Mouse (Mus musculus) ES-E14 (cell line): ENCODE data around the gene Erbb3. TPM values are rescaled to one million over a fixed set of nuclear protein-coding genes. Genes with fewer than 3 reads are reported as not detected.

Source experiments
- DNase-seq: peaks from one replicate; pipeline ENCODE4 v3.0.0-alpha.2; 2013; ENCODE audit warnings: low read depth, low spot score
- H3K27ac ChIP-seq: 2 replicates; pipeline ENCODE4 v1.5.1; 2012; ENCODE audit warnings: low read depth, mild to moderate bottlenecking, low read length, moderate library complexity, mixed read lengths; ENCODE audit not compliant: poor library complexity, insufficient read depth, severe bottlenecking
- H3K36me3 ChIP-seq: 2 replicates; pipeline ENCODE4 v1.6.1; 2012; ENCODE audit warnings: mild to moderate bottlenecking, low read length, moderate library complexity, mixed read lengths; ENCODE audit not compliant: control insufficient read depth, poor library complexity, insufficient read depth, severe bottlenecking
- H3K4me1 ChIP-seq, 2 experiments: fragments of 150-350 bp in 1 of 2; sonication (generic) in 1 of 2; 2 replicates each; pipeline ENCODE4 v1.6.1; 2012; ENCODE audit warnings: low read length in 2 of 2, mild to moderate bottlenecking in 1 of 2, mixed read lengths in 1 of 2; ENCODE audit not compliant: control insufficient read depth in 2 of 2, insufficient read depth in 2 of 2, poor library complexity in 1 of 2
- H3K4me3 ChIP-seq, 2 experiments: fragments of 150-350 bp in 1 of 2; sonication (generic) in 1 of 2; 2 replicates each; pipeline ENCODE4 v1.5.1; 2012; ENCODE audit warnings: low read length in 2 of 2, low read depth in 1 of 2, mild to moderate bottlenecking in 1 of 2, mixed read lengths in 1 of 2; ENCODE audit not compliant: insufficient read depth in 1 of 2, poor library complexity in 1 of 2, severe bottlenecking in 1 of 2
- H3K9ac ChIP-seq: 2 replicates; pipeline ENCODE4 v1.6.1; 2012; ENCODE audit warnings: low read depth, mild to moderate bottlenecking, low read length, mixed read lengths; ENCODE audit not compliant: poor library complexity, insufficient read depth, severe bottlenecking
- H3K9me3 ChIP-seq: fragments of 150-350 bp; sonication (generic); 2 replicates; pipeline ENCODE4 v1.6.1; 2012; ENCODE audit warnings: low read depth, mild to moderate bottlenecking, low read length; ENCODE audit not compliant: control insufficient read depth, insufficient read depth
- CHD2 ChIP-seq: IDR thresholded peaks from 2 replicates; pipeline ENCODE4 v1.6.1; 2014; ENCODE audit warnings: mild to moderate bottlenecking, low read depth, low read length, inconsistent platforms
- HCFC1 ChIP-seq: IDR thresholded peaks from 2 replicates; pipeline ENCODE4 v1.6.1; 2012; ENCODE audit warnings: low read length, inconsistent platforms, borderline replicate concordance; ENCODE audit not compliant: insufficient read depth
- MAFK ChIP-seq: IDR thresholded peaks from 2 replicates; pipeline ENCODE4 v1.6.1; 2014; ENCODE audit warnings: mild to moderate bottlenecking, low read depth, low read length, inconsistent platforms; ENCODE audit not compliant: insufficient read depth
- ZC3H11A ChIP-seq: IDR thresholded peaks from 2 replicates; pipeline ENCODE4 v1.6.1; 2012; ENCODE audit warnings: low read depth, mild to moderate bottlenecking, inconsistent platforms, low read length, borderline replicate concordance
- ZNF384 ChIP-seq: IDR thresholded peaks from 2 replicates; pipeline ENCODE4 v1.6.1; 2012; ENCODE audit warnings: low read depth, low read length, inconsistent platforms
- in situ Hi-C, 2 experiments: fragments of 600-800 bp; cut with MboI; formaldehyde crosslinking; loops; one replicate each; pipeline ENCODE4 v1.15.1; 2025; ENCODE audit warnings: low sequenced_read_pairs in 2 of 2, inconsistent platforms in 1 of 2; ENCODE audit not compliant: unreplicated experiment in 2 of 2
- total RNA-seq: library from RNA; depleted of rRNA; stranded (reverse); fragments of 300-350 nt; gene quantifications from 2 replicates; pipeline ENCODE4 v1.2.3, GENCODE M21; 2012

Gene Erbb3
- total RNA-seq, 1 experiment = 24.9 TPM

- in situ Hi-C loops = no loop called here
- no peak for DNase-seq
- no peak for TF ChIP-seq ZNF384
- TF ChIP-seq MAFK = no peak
- no peak for TF ChIP-seq HCFC1
- TF ChIP-seq ZC3H11A = no peak
- no peak for TF ChIP-seq CHD2
Observed at GRCm38 (mm10) chr10:128535206-128535605, 54.2 kb downstream of the Erbb3 start.

GRCm38 (mm10) chr10:128526366-128527356 is 62.8 kb downstream of the Erbb3 start:
- TF ChIP-seq CHD2 = no peak
- no peak for TF ChIP-seq ZC3H11A
- no peak for TF ChIP-seq HCFC1
- TF ChIP-seq MAFK = no peak
- no peaks in the 10 kb centered on the region for H3K9me3 ChIP-seq
- in situ Hi-C loops = no loop called here
- DNase-seq = no peak
- H3K4me1 ChIP-seq = peaks cover 0 to 3% of the 10 kb centered on the region in 2 experiments; a peak in 1 of 4 replicates
- H3K9ac ChIP-seq = 0 out of 2 replicates have a peak overlapping the region, but pooled peaks have one; percentile 34
- peaks cover 2% of the 10 kb centered on the region; the same call in 1 of the 2 replicates for H3K36me3 ChIP-seq
- peak overlapping the region; percentile 28 to 89; a peak in 3 of 4 replicates for H3K4me3 ChIP-seq
- H3K27ac ChIP-seq = no peak overlapping the region

More at GRCm38 (mm10) chr10:128535206-128535605, 54.2 kb downstream of the Erbb3 start:
- H3K27ac ChIP-seq = no peak overlapping the region
- H3K4me3 ChIP-seq = no peak overlapping the region
- H3K9ac ChIP-seq = no peak overlapping the region
- no peaks in the 10 kb centered on the region for H3K36me3 ChIP-seq
- H3K9me3 ChIP-seq = no peaks in the 10 kb centered on the region
- H3K4me1 ChIP-seq = peaks cover 3 to 5% of the 10 kb centered on the region in 2 experiments; a peak in 3 of 4 replicates

DNA sequence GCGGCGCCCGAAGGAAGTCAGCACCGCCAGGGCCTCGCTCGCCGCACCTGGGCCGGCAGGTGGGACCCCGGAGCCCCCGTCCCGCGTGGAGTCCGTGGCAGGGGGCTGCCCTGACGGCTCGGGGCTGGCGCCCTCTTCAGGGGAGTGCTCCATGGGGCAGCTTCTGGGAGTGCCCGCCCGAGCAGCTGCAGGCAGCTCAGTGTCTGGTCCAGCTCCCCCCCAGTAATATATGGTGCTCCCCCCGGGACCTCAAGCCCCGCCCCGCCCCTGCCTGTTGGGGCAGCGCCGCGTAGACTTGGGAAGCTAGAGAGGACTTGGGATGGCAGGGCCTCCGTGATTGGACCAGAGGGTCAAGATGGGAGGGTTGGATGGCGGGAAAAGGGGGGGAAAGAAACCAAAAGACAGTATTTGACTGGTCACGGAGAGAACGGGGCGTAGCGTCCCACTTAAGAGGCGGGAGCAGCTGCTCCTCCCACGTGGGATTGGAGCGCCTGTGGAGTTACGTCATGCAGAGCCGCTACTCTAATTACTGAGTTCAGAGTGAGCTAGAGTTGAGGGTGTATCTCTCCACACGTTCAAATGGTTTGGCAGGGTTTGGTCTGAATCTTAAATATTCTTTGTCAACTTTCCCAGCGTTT is 63.7 kb downstream of the Erbb3 start, which contains the start of gene Esyt1:
Gene Esyt1 (minus strand): TSS at position 201 of the 638 bp plus-strand sequence.
- Histone ChIP-seq H3K9ac (peak within 1 kb of the TSS; percentile 77), H3K4me1 (peaks cover 0 to 3% of the 10 kb centered on the region in 2 experiments; a peak in 1 of 4 replicates), H3K4me3 (peak within 1 kb of the TSS; percentile 87 to 89), H3K9me3 (no peaks in the 10 kb centered on the region), H3K27ac (no peak within 1 kb of the TSS; the same call in 1 of the 2 replicates), H3K36me3 (peaks cover 7% of the 10 kb centered on the region; the same call in 1 of the 2 replicates)
- TF ChIP-seq ZC3H11A = no peak
- no peak for TF ChIP-seq CHD2
- TF ChIP-seq MAFK = no peak
- TF ChIP-seq HCFC1 = no peak
- no peak for TF ChIP-seq ZNF384
- in situ Hi-C loops = no loop called here
- peak; percentile 98 for DNase-seq

- peak overlapping the region; percentile 77 for H3K9ac ChIP-seq
- no peak for DNase-seq
- H3K36me3 ChIP-seq = peaks cover 13% of the 10 kb centered on the region; the same call in 1 of the 2 replicates
- H3K27ac ChIP-seq = no peak overlapping the region; the same call in 1 of the 2 replicates
- H3K9me3 ChIP-seq = no peaks in the 10 kb centered on the region
- TF ChIP-seq MAFK (no peak), ZC3H11A (no peak), HCFC1 (no peak), ZNF384 (no peak)
- peak overlapping the region; percentile 87 to 89 for H3K4me3 ChIP-seq
- H3K4me1 ChIP-seq = peaks cover 0 to 3% of the 10 kb centered on the region in 2 experiments; a peak in 1 of 4 replicates
- in situ Hi-C loops = no loop called here
Observed at GRCm38 (mm10) chr10:128524732-128525662, 64.5 kb downstream of the Erbb3 start.
